Comparison of ENCODE assay signal across 8 mouse cellular contexts in genomic region chr14:34615082-34615481, GRCm38 (mm10). TPM values are rescaled to one million over a fixed set of nuclear protein-coding genes. Genes with fewer than 3 reads are reported as not detected.
DNase-seq lines count a peak whose midpoint lies in the region; ATAC-seq lines count a peak whose summit lies in the region.

No protein-coding gene starts in this region.

- no peak overlapping the region for H3K27ac ChIP-seq in kidney, embryonic 16.5 days (ENCODE audit: low read length)
- H3K27ac ChIP-seq in midbrain, embryonic 10.5 days (replicated peaks): no peak overlapping the region

- peak overlapping the region; percentile 29 for H3K4me3 ChIP-seq in kidney, embryonic 16.5 days (ENCODE audit: low read length)
- H3K4me3 ChIP-seq in midbrain, embryonic 10.5 days: peak overlapping the region; percentile 43

- H3K36me3 ChIP-seq in kidney, embryonic 16.5 days (ENCODE audit: insufficient read depth, low read length): no peaks in the 10 kb centered on the region
- no peaks in the 10 kb centered on the region for H3K36me3 ChIP-seq in midbrain, embryonic 10.5 days

- WGBS in kidney, embryonic 16.5 days: 2% methylated on average over 13 of the region's 13 CpGs
- WGBS in midbrain, embryonic 10.5 days: 2% methylated on average over 13 of the region's 13 CpGs

- H3K27me3 ChIP-seq in kidney, embryonic 16.5 days (ENCODE audit: insufficient read depth, low read length): peaks cover 37% of the 10 kb centered on the region
- peaks cover 53% of the 10 kb centered on the region for H3K27me3 ChIP-seq in midbrain, embryonic 10.5 days (ENCODE audit: low read depth, poor library complexity, severe bottlenecking)

- peak overlapping the region; percentile 13; the same call in 1 of the 2 replicates for H3K9ac ChIP-seq in kidney, embryonic 16.5 days (replicated peaks; ENCODE audit: low read length)

- 0 out of 2 replicates have a peak, but pooled peaks cover 3% of the 10 kb centered on the region for H3K4me1 ChIP-seq in kidney, embryonic 16.5 days (ENCODE audit: insufficient read depth, low read length)
- peaks cover 14% of the 10 kb centered on the region for H3K4me1 ChIP-seq in midbrain, embryonic 10.5 days

- ATAC-seq in erythroblast, adult 5-6 weeks (replicated peaks; ENCODE audit: low FRiP score, poor library complexity, severe bottlenecking): peak; percentile 57
- 0 out of 2 replicates have a peak, but pooled peaks have one; percentile 25 for ATAC-seq in kidney, embryonic 16.5 days (ENCODE audit: low FRiP score, low TSS enrichment)
- no peak for ATAC-seq in monocyte, adult 5-6 weeks (replicated peaks; ENCODE audit: insufficient number of reproducible peaks, low FRiP score, low TSS enrichment, poor library complexity, severe bottlenecking)

- no peaks in the 10 kb centered on the region for H3K9me3 ChIP-seq in kidney, embryonic 16.5 days (ENCODE audit: low read length)
- no peaks in the 10 kb centered on the region for H3K9me3 ChIP-seq in midbrain, embryonic 10.5 days (replicated peaks)

- DNase-seq in adrenal gland, postnatal 14 days: peak; percentile 50
- no peak for DNase-seq in adrenal gland, postnatal 4 days (ENCODE audit: low spot score in 2 of 2)
- no peak for DNase-seq in midbrain, embryonic 10.5 days (ENCODE audit: low spot score)
- peak; percentile 43 for DNase-seq in thymus, postnatal 25 days
- no peak for DNase-seq in Muller cell, postnatal 12 days (ENCODE audit: inconsistent ontology term)

- peak overlapping the region; percentile 50 for H3K4me2 ChIP-seq in kidney, embryonic 16.5 days (replicated peaks; ENCODE audit: low read depth, low read length)

RNA-seq across cellular contexts. Expression of gene Opn4, which starts 15.1 kb away (rescaled TPM):
- total RNA-seq in adrenal gland, postnatal 14 days (2021): not detected in 2 replicates
- not detected for total RNA-seq in adrenal gland, postnatal 4 days (2021)
- not detected in 2 replicates for total RNA-seq in erythroblast, adult 5-6 weeks (2015; ENCODE audit: low replicate concordance)
- total RNA-seq in erythroblast, adult 5-6 weeks (2017; ENCODE audit: low replicate concordance): not detected in 2 replicates
- 0.39 and 0.51 TPM in 2 replicates for polyA plus RNA-seq in kidney, embryonic 16.5 days (2015; fragmentation: Nextera tagmentation; extraction: Ambion mirVana)
- 0.12 and 0.35 TPM in 2 replicates for polyA plus RNA-seq in midbrain, embryonic 10.5 days (2016; fragmentation: Nextera tagmentation; extraction: Ambion mirVana)
- not detected in 3 replicates for total RNA-seq in monocyte, adult 5-6 weeks (2017)

RNA-seq across cellular contexts. Expression of gene Ldb3, which starts 26.6 kb away (rescaled TPM):
- 0.44 and 1.2 TPM in 2 replicates for total RNA-seq in adrenal gland, postnatal 14 days (2021)
- 10 to 100 TPM; 14.3 to 37.2 TPM for total RNA-seq in adrenal gland, postnatal 4 days (2021)
- not detected in 2 replicates for total RNA-seq in erythroblast, adult 5-6 weeks (2015; ENCODE audit: low replicate concordance)
- total RNA-seq in erythroblast, adult 5-6 weeks (2017; ENCODE audit: low replicate concordance): not detected in 2 replicates
- 2.2 and 2.3 TPM in 2 replicates for polyA plus RNA-seq in kidney, embryonic 16.5 days (2015; fragmentation: Nextera tagmentation; extraction: Ambion mirVana)
- polyA plus RNA-seq in midbrain, embryonic 10.5 days (2016; fragmentation: Nextera tagmentation; extraction: Ambion mirVana): 0.02 TPM in 1 of 2 replicates, not detected in the other
- total RNA-seq in monocyte, adult 5-6 weeks (2017): not detected in 3 replicates

RNA-seq across cellular contexts. Expression of gene Wapl, which starts 58.6 kb away (rescaled TPM):
- total RNA-seq in adrenal gland, postnatal 14 days (2021): 78.3 and 79.8 TPM in 2 replicates
- total RNA-seq in adrenal gland, postnatal 4 days (2021): 10 to 100 TPM; 90.8 to 95.2 TPM
- total RNA-seq in erythroblast, adult 5-6 weeks (2015; ENCODE audit: low replicate concordance): 144 and 152 TPM in 2 replicates
- 291 and 438 TPM in 2 replicates for total RNA-seq in erythroblast, adult 5-6 weeks (2017; ENCODE audit: low replicate concordance)
- 20.8 and 23.8 TPM in 2 replicates for polyA plus RNA-seq in kidney, embryonic 16.5 days (2015; fragmentation: Nextera tagmentation; extraction: Ambion mirVana)
- 26.1 and 26.6 TPM in 2 replicates for polyA plus RNA-seq in midbrain, embryonic 10.5 days (2016; fragmentation: Nextera tagmentation; extraction: Ambion mirVana)
- total RNA-seq in monocyte, adult 5-6 weeks (2017): 153 to 163 TPM (median 159 TPM) in 3 replicates

Comparison
In these comparisons a context has a peak if more than half of its experiments do, and no peak if none do; other contexts are left out.
1. DNase-seq: peak in adrenal gland, postnatal 14 days (single experiment) and thymus, postnatal 25 days (single experiment); none in adrenal gland, postnatal 4 days (0 of 2), midbrain, embryonic 10.5 days (single experiment) and Muller cell, postnatal 12 days (single experiment).